Mouse (Mus musculus): ENCODE data around the gene Iqgap1.

DNA sequence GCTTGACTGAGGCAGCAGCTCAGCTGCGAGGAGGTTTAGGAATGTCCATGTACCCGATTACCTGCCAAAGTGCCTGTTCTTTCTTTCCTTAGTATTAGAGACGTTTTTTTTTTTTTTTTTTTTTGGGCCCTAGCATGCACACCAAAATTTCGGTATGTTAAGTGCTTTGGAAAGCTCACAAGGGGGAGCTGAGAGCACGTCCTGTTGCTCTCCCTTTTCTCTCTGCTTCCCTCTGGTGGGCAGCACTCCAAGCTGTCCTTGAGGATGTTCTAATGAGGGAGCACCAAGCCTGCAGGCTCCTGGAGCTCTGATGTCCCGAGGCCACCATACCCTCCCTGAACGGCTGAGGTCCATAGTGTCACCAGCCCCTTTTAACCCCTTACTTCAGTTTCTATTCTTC lies 84.8 kb downstream of the Iqgap1 start:
- TF ChIP-seq EP300 (optimal IDR thresholded peaks at IDR 0.05) (no peak), CTCF (IDR thresholded peaks at IDR 0.05; ENCODE audit: low read depth) (peak; percentile 94)

Measured in stomach, postnatal 0 days (tissue).